Mouse (Mus musculus) regulatory T cell (primary cell): Measurements from ENCODE around the gene Adam8.

Experiments used
- in situ Hi-C: fragments of 300-600 bp; cut with MboI, MseI; formaldehyde crosslinking; loops from one replicate; pipeline ENCODE4 v1.15.1; 2025; ENCODE audit warnings: high pct_unique_total_duplicates

Adam8 gene

GRCm38 (mm10) chr7:139992406-139992805, at the start of gene Adam8:
Adam8 (minus strand) TSS chr7:139992562.
- in situ Hi-C loops = loop anchor here (5.0 kb wide), 2 partner anchors 45 to 80 kb away; partner anchors contain the start of genes Tubgcp2 and Zfp511

- in situ Hi-C loops = loop anchor here (5.0 kb wide), 3 partner anchors 45 to 85 kb away; partner anchors contain the start of gene Adam8
These were observed 44.8 kb upstream of the Adam8 start for GRCm38 (mm10) chr7:140037171-140037555.

GRCm38 (mm10) chr7:140036281-140037170, 44.2 kb upstream of the Adam8 start, which contains the start of the genes Zfp511 and Tubgcp2:
Zfp511 (plus strand) TSS chr7:140036391.
Tubgcp2 (minus strand) TSS chr7:140036669.
- in situ Hi-C loops = loop anchor here (5.0 kb wide), 3 partner anchors 44 to 86 kb away; partner anchors contain the start of gene Adam8

- in situ Hi-C loops = loop anchor here (5.0 kb wide), 3 partner anchors 43 to 87 kb away; partner anchors contain the start of gene Adam8
These were observed 43.1 kb upstream of the Adam8 start for GRCm38 (mm10) chr7:140035456-140035855.

GRCm38 (mm10) chr7:140033386-140033785, 41.0 kb upstream of the Adam8 start:
- in situ Hi-C loops = no loop called here

GRCm38 (mm10) chr7:140032366-140032765, 40.0 kb upstream of the Adam8 start:
- in situ Hi-C loops = no loop called here

- in situ Hi-C loops = no loop called here
These were observed 39.4 kb upstream of the Adam8 start for GRCm38 (mm10) chr7:140031771-140032170.

- in situ Hi-C loops = no loop called here
These were observed 19.0 kb upstream of the Adam8 start for GRCm38 (mm10) chr7:140011336-140011735.

GRCm38 (mm10) chr7:140007781-140008180, 15.4 kb upstream of the Adam8 start:
- in situ Hi-C loops = no loop called here

GRCm38 (mm10) chr7:140006861-140007611, 14.7 kb upstream of the Adam8 start:
- in situ Hi-C loops = no loop called here

GRCm38 (mm10) chr7:140004666-140005065, 12.3 kb upstream of the Adam8 start:
- in situ Hi-C loops = no loop called here

GRCm38 (mm10) chr7:140001086-140001740, 8.9 kb upstream of the Adam8 start:
- in situ Hi-C loops = no loop called here

GRCm38 (mm10) chr7:139998691-139999350, 6.5 kb upstream of the Adam8 start:
- in situ Hi-C loops = loop anchor here (5.0 kb wide), 1 partner anchor 62 kb away; no protein-coding TSS in a partner anchor

GRCm38 (mm10) chr7:139994676-139995075, 2.3 kb upstream of the Adam8 start:
- in situ Hi-C loops = loop anchor here (5.0 kb wide), 3 partner anchors 43 to 82 kb away; partner anchors contain the start of genes Tubgcp2 and Zfp511

- in situ Hi-C loops = loop anchor here (5.0 kb wide), 2 partner anchors 43 to 82 kb away; partner anchors contain the start of genes Tubgcp2 and Zfp511
These were observed 1.8 kb upstream of the Adam8 start for GRCm38 (mm10) chr7:139994202-139994601.

- in situ Hi-C loops = loop anchor here (5.0 kb wide), 2 partner anchors 44 to 81 kb away; partner anchors contain the start of genes Tubgcp2 and Zfp511
These were observed 1.2 kb upstream of the Adam8 start for GRCm38 (mm10) chr7:139993532-139993931.

GRCm38 (mm10) chr7:139990864-139991394, 1.4 kb downstream of the Adam8 start:
- in situ Hi-C loops = loop anchor here (5.0 kb wide), 2 partner anchors 46 to 79 kb away; partner anchors contain the start of genes Tubgcp2 and Zfp511

- in situ Hi-C loops = no loop called here
These were observed 4.1 kb downstream of the Adam8 start for GRCm38 (mm10) chr7:139988272-139988671.

- in situ Hi-C loops = no loop called here
These were observed 7.9 kb downstream of the Adam8 start for GRCm38 (mm10) chr7:139984505-139984904.

GRCm38 (mm10) chr7:139982058-139982457, 10.3 kb downstream of the Adam8 start:
- in situ Hi-C loops = no loop called here
